Mouse (Mus musculus) heart, adult 2 months (tissue): ENCODE measurements at regions not wholly inside any gene's neighbourhood (a gene's known extent, or its start where the extent isn't known, plus 50 kb on each side); places are given as distances from the start of the nearest gene placed in this dataset.

Source experiments
- DNase-seq, 2 experiments: peaks; one replicate each; pipeline ENCODE4 v3.0.0; 2021
- H3K27ac ChIP-seq: fragments of 200-600 bp; 2 replicates; pipeline ENCODE4 v1.8.1; 2022
- H3K27me3 ChIP-seq: fragments of 200-500 bp; 2 replicates; pipeline ENCODE4 v1.6.1; 2012; ENCODE audit warnings: mild to moderate bottlenecking, low read length, inconsistent platforms, mixed read lengths; ENCODE audit not compliant: control insufficient read depth, insufficient read depth
- H3K36me3 ChIP-seq: fragments of 200-500 bp; 2 replicates; pipeline ENCODE4 v1.6.1; 2012; ENCODE audit warnings: low read length, inconsistent platforms; ENCODE audit not compliant: control insufficient read depth, insufficient read depth
- H3K4me1 ChIP-seq: fragments of 200-500 bp; 2 replicates; pipeline ENCODE4 v1.6.1; 2011; ENCODE audit warnings: low read length; ENCODE audit not compliant: control insufficient read depth, insufficient read depth
- H3K4me3 ChIP-seq: fragments of 200-600 bp; 2 replicates; pipeline ENCODE4 v1.8.1; 2022
- H3K79me2 ChIP-seq: fragments of 200-500 bp; replicated peaks from 2 replicates; pipeline ENCODE4 v1.6.1; 2012; ENCODE audit warnings: mild to moderate bottlenecking, inconsistent platforms, low read length, moderate library complexity, mixed read lengths; ENCODE audit not compliant: control insufficient read depth, insufficient read depth
- H3K9ac ChIP-seq: fragments of 200-500 bp; 2 replicates; pipeline ENCODE4 v1.6.1; 2012; ENCODE audit warnings: low read depth, mild to moderate bottlenecking, control low read depth, inconsistent platforms, low read length, mixed read lengths
- CTCF ChIP-seq: fragments of 200-600 bp; IDR thresholded peaks from 2 replicates; pipeline ENCODE4 v1.8.1; 2022; ENCODE audit warnings: antibody characterized with exemption, mild to moderate bottlenecking, moderate library complexity
- EP300 ChIP-seq: fragments of 200-500 bp; IDR thresholded peaks from 2 replicates; pipeline ENCODE4 v1.6.1; 2011; ENCODE audit warnings: low read depth, low read length, control low read depth; ENCODE audit not compliant: insufficient read depth
- POLR2A ChIP-seq: fragments of 200-500 bp; IDR thresholded peaks from 2 replicates; pipeline ENCODE4 v1.6.1; 2011; ENCODE audit warnings: mild to moderate bottlenecking, low read depth, low read length, control low read depth; ENCODE audit not compliant: insufficient read depth
- WGBS: fragments of 180-500 bp; shearing (Covaris S2); methylation state at CpG from one replicate; pipeline ENCODE4 v1.1.7; 2018; 5-methylcytosine and 5-hydroxymethylcytosine counted together
- intact Hi-C: fragments of 180-260 bp; cut with DNase I; formaldehyde crosslinking; loops from one replicate; pipeline ENCODE4 v1.15.1; 2025

GRCm38 (mm10) chr8:23511264-23511663 lies 1100.1 kb downstream of the Mrps31 start:
- Histone ChIP-seq H3K27ac (no peak overlapping the region), H3K4me1 (peaks cover 4% of the 10 kb centered on the region), H3K36me3 (peaks cover 2% of the 10 kb centered on the region), H3K9ac (no peak overlapping the region), H3K79me2 (no peaks in the 10 kb centered on the region), H3K27me3 (no peaks in the 10 kb centered on the region), H3K4me3 (no peak overlapping the region)
- TF ChIP-seq POLR2A (no peak), CTCF (no peak), EP300 (no peak)
- 63% methylated on average over 1 of the region's 1 CpGs for WGBS
- DNase-seq = peak in 1 of 2 experiments; percentile 47
- intact Hi-C loops = no loop called here

- no peaks in the 10 kb centered on the region for H3K27me3 ChIP-seq
- peaks cover 4% of the 10 kb centered on the region for H3K4me1 ChIP-seq
- no peak overlapping the region for H3K27ac ChIP-seq
- no peak overlapping the region for H3K4me3 ChIP-seq
- H3K9ac ChIP-seq = no peak overlapping the region
- WGBS = 84% methylated on average over 6 of the region's 6 CpGs
- peaks cover 2% of the 10 kb centered on the region for H3K36me3 ChIP-seq
- no peak for TF ChIP-seq CTCF
- no peak for TF ChIP-seq POLR2A
- TF ChIP-seq EP300 = no peak
- intact Hi-C loops = no loop called here
- H3K79me2 ChIP-seq = no peaks in the 10 kb centered on the region
- DNase-seq = peak in 1 of 2 experiments; percentile 30
These were observed 1100.6 kb downstream of the Mrps31 start for GRCm38 (mm10) chr8:23511792-23512191.

- H3K9ac ChIP-seq = no peak overlapping the region
- no peaks in the 10 kb centered on the region for H3K4me1 ChIP-seq
- TF ChIP-seq POLR2A = no peak
- no peak for TF ChIP-seq CTCF
- no peak for TF ChIP-seq EP300
- no peak overlapping the region for H3K27ac ChIP-seq
- intact Hi-C loops = no loop called here
- H3K36me3 ChIP-seq = no peaks in the 10 kb centered on the region
- 41% methylated on average over 2 of the region's 2 CpGs for WGBS
- H3K79me2 ChIP-seq = no peaks in the 10 kb centered on the region
- no peak for DNase-seq
- H3K4me3 ChIP-seq = no peak overlapping the region
- H3K27me3 ChIP-seq = no peaks in the 10 kb centered on the region
These were observed 1105.3 kb downstream of the Mrps31 start for GRCm38 (mm10) chr8:23516469-23516868.

GRCm38 (mm10) chr8:23531551-23532142 lies 1120.5 kb downstream of the Mrps31 start:
- no peak overlapping the region for H3K4me3 ChIP-seq
- 50% methylated on average over 10 of the region's 10 CpGs for WGBS
- no peak overlapping the region for H3K9ac ChIP-seq
- intact Hi-C loops = loop anchor here (1.0 to 5.0 kb wide), 2 partner anchors 187 to 289 kb away; no protein-coding TSS in a partner anchor
- H3K4me1 ChIP-seq = no peaks in the 10 kb centered on the region
- H3K27ac ChIP-seq = no peak overlapping the region
- peak in 1 of 2 experiments; percentile 30 for DNase-seq
- no peaks in the 10 kb centered on the region for H3K79me2 ChIP-seq
- no peaks in the 10 kb centered on the region for H3K27me3 ChIP-seq
- TF ChIP-seq POLR2A (no peak), CTCF (peak; percentile 61)
- H3K36me3 ChIP-seq = no peaks in the 10 kb centered on the region

- no peaks in the 10 kb centered on the region for H3K79me2 ChIP-seq
- no peaks in the 10 kb centered on the region for H3K27me3 ChIP-seq
- H3K36me3 ChIP-seq = no peaks in the 10 kb centered on the region
- intact Hi-C loops = no loop called here
- H3K4me3 ChIP-seq = no peak overlapping the region
- TF ChIP-seq CTCF (no peak), EP300 (no peak), POLR2A (no peak)
- H3K4me1 ChIP-seq = no peaks in the 10 kb centered on the region
- no peak overlapping the region for H3K27ac ChIP-seq
- WGBS = 76% methylated on average over 7 of the region's 7 CpGs
- DNase-seq = no peak
- H3K9ac ChIP-seq = no peak overlapping the region
These were observed 1126.7 kb downstream of the Mrps31 start for GRCm38 (mm10) chr8:23537681-23538359.
